Mouse (Mus musculus): Measurements from ENCODE around the gene Apoa1.

The Apoa1 gene

DNA sequence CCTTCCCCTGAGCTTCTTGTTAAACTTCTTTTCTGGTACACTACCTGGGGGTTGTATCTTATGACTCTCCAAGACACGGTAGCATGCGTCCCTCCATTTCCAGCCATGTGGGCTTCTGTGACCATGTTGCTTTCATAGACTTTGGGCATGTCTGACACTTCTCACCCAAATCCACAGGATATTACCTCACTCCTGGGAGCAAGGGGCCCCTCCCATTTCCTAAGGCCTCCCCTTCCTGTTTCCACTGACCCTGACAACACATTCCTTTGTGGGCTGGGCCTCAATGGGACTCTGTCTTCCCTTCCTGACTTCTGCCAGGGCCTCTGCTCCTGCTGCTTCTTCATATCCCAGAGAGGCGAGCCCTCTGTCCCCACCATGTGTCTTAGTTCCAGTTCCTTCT, 29.2 kb downstream of the Apoa1 start:
- DNase-seq (ENCODE audit: low spot score): no peak

DNA sequence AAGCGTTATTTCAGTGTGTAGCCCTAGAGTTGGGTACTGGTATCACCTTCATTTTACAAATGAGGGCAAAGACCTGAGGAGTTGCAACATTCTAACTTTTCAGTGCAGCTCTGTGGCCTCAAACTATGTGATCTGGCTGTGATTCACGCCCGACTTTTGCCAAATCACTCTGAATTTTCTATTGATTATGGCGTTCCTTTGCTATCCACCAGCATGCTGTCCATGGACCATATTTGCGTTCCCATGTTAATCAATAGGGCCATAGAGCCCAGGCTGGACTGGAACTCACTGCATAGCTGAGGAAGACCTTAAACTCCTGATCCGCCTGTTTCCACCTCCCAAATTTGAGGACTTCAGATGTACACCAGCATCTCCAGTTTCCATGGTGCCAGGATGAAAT, 30.7 kb downstream of the Apoa1 start:
- no peak for DNase-seq (ENCODE audit: low spot score)

DNA sequence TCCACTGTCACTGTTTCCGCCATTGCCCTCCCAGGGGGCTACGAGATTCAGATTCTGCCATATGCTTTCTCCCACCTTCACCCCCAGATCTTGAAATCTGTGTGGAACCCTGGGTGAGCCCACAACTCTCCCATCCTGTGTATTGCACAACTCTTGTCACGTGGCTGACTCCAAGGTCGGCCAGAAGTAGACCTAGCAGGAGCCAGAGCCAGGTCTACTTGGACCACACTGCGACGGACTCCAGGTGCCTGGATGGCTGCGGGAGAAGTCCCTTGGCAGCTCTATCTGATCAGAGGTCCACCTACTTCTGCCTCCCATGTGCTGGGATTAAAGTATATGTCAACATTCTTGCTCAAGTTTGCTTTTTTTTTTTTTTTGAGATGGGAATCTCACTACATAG, 32.8 kb downstream of the Apoa1 start:
- no peak for DNase-seq (ENCODE audit: low spot score)

DNA sequence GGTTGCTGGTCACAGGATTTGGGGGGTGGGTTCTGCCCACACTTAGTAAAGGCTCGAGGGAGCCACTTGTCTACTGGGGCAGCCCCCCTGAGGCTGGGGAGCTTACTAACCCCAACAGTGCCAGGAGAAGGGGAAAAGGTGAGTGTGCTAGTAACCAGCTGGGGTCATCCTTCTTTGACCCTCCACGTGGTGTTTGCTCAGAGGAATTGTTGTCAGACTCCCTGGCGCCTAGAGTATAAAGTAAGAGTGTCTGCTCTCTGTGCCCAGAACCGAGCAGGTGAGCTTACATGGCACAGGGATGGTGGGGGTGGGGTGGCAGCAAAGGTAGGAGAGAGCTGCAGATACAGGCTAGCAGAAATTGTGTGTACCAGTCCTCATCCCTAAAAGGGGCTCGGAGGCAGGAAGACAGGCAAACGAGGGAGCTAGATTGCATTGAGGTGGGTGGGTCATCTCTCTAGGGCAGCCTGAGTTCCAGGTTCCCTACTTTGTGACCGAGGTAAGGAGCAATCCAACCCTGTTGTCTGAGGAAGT, 40.0 kb downstream of the Apoa1 start, which contains the start of gene Apoa5:
Apoa5 (plus strand) TSS at position 291 of the 531 bp plus-strand sequence.
- DNase-seq (ENCODE audit: low spot score): no peak

DNA sequence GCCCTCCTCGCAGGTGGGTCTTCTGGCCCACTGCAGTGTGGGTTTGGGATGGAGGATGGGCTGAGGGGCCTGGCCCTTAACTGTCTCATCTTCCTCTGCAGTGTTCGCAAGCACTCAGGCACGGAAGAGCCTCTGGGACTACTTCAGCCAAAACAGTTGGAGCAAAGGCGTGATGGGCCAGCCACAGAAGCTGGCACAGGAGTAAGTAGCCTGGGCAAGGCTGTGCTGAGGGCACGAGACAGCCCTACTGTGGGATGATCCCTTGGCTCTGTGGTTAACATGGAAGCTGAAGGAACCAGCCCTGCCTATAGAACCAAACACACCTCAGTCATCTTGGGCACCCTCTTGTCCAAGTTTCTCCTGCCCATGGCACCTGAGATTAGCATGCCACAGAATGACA, 40.7 kb downstream of the Apoa1 start:
- DNase-seq (ENCODE audit: low spot score): no peak

DNA sequence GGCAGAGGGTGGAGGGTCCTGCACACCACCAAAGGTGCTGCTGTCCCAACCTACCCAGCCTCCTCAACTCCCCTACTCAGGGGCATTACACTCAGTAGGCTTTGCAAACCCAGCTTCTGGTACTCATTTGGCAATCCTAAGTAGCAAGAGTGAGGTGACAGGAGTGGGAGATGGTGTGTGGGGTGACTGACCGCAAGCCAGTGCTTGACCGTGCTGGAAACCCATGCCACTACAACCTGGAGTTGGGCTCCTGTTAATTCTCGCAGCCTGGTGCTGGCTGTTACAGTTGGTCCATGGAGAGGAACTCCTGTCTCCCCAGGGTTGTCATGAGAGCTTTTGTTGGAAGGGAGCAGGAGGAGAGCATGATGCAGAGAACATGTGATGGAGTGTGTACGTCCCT, 42.4 kb downstream of the Apoa1 start:
- no peak for DNase-seq (ENCODE audit: low spot score)

DNA sequence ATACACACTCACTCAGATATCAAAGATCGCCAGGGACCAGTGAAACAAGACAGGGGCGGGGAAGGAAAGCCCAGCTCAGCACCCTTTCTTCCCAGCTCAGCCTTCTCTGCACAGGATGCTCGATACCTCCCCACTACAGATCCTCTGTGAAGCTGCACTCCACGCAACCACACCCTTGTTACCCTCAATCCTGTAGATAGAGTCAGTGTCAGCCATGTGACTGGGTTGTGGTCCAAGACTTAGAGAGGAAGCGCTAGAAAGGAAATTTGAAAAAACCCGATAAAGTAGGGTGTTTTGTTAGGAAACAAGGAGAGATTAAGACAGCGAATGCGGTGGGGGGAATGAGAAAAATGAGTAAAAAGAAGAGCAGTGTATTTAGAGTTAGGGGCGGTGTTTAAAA, 43.7 kb downstream of the Apoa1 start:
- DNase-seq (ENCODE audit: low spot score): no peak

DNA sequence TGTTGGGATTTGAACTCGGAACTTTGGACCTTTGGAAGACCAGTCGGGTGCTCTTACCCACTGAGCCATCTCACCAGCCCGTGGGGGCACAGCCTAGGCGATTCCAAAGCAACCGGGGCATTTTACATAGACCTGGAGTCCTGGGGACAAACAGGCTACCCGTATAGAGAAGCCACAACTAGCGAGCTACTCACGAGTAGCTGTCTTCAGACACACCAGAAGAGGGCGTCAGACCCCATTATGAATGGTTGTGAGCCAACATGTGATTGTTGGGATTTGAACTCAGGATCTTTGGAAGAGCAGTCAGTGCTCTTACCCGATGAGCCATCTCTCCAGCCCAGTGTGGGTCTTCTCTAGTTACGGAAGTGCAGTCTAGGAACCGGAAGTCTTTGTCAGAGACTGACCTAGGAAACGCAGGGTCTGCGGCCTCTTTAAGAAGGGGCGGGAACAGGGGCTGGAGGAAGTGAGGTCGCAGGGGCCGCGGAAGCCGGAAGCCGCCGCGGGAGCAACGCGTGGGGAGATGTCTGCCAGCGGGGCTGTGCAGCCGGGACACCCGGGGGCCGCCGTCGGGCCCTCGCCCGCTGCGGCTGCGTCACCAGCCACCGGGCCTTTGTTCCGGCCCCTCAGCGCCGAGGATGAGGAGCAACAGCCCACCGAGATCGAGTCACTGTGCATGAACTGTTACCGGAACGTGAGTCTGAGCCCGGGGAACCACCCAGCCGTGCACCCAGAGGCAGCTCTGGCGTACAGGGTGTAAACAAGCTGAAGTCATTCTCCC, 44.5 kb downstream of the Apoa1 start, which contains the start of gene Zpr1:
Zpr1 (plus strand) TSS at position 388 of the 778 bp plus-strand sequence.
- DNase-seq (ENCODE audit: low spot score): peak; percentile 76

DNA sequence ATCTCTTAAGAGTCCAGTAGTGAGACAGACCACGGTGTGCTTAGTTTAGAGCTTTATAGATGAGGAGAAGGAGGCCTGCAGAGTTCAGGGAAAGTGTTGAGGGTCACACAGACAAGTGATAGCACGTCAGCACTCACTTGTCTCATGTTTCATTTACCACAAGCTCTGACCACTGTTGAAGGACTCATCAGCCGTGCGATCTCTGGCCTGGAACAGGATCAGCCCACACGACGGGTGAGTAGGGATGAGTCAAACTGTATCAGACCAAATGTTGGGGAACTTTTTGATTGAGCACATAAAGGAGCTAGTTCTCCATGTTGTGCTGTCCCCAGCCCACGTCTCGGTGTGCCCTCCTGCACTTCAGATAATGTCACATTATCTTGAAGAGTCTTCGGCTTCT, 46.1 kb downstream of the Apoa1 start:
- no peak for DNase-seq (ENCODE audit: low spot score)

Measured in layer of hippocampus, adult 9-10 months (tissue).